Mouse (Mus musculus) liver, embryonic 16.5 days (tissue): Measurements from ENCODE around the gene Yars. TPM values are rescaled to one million over a fixed set of nuclear protein-coding genes. Genes with fewer than 3 reads are reported as not detected.
"Not testable (repeated sequence)": the region's sequence is repeated elsewhere in the genome, so short reads cannot be mapped to it uniquely, and the experiment has no call there.

Experiments
- ATAC-seq: fragments of 200-750 bp; cut with Nextera tagmentation; 2 replicates; pipeline ENCODE4 v1.8.0; 2017; ENCODE audit warnings: low read depth, mild to moderate bottlenecking, moderate number of reproducible peaks, moderate library complexity
- H3K27ac ChIP-seq: fragments of 300-500 bp; sonication (generic); 2 replicates; pipeline ENCODE4 v1.5.1; 2014; ENCODE audit warnings: mild to moderate bottlenecking, low read length
- H3K27me3 ChIP-seq: fragments of 300-500 bp; sonication (generic); 2 replicates; pipeline ENCODE4 v1.6.1; 2014; ENCODE audit warnings: low read depth, low read length, mixed read lengths; ENCODE audit not compliant: control insufficient read depth, insufficient read depth
- H3K36me3 ChIP-seq: fragments of 300-500 bp; sonication (generic); 2 replicates; pipeline ENCODE4 v1.6.1; 2014; ENCODE audit warnings: mild to moderate bottlenecking; ENCODE audit not compliant: control insufficient read depth, insufficient read depth
- H3K4me1 ChIP-seq: fragments of 300-500 bp; sonication (generic); 2 replicates; pipeline ENCODE4 v1.6.1; 2014; ENCODE audit warnings: low read depth, low read length, mixed read lengths; ENCODE audit not compliant: control insufficient read depth
- H3K4me2 ChIP-seq: fragments of 300-500 bp; sonication (generic); 2 replicates; pipeline ENCODE4 v1.6.1; 2014; ENCODE audit warnings: low read depth, low read length, mixed read lengths
- H3K4me3 ChIP-seq: fragments of 300-500 bp; sonication (generic); 2 replicates; pipeline ENCODE4 v1.5.1; 2014; ENCODE audit warnings: low read depth, mild to moderate bottlenecking, low read length
- H3K9ac ChIP-seq: fragments of 300-500 bp; sonication (generic); 2 replicates; pipeline ENCODE4 v1.6.1; 2014; ENCODE audit warnings: low read depth, low read length
- H3K9me3 ChIP-seq: fragments of 300-500 bp; sonication (generic); replicated peaks from 2 replicates; pipeline ENCODE4 v1.6.1; 2016; ENCODE audit warnings: low read length; ENCODE audit not compliant: control insufficient read depth
- WGBS: fragments of 180-500 bp; shearing (Covaris S2); extraction: QIAGEN DNeasy Blood & Tissue Kit; methylation state at CpG from one replicate; pipeline ENCODE4 v1.1.7; 2014; ENCODE audit not compliant: insufficient replicate concordance; 5-methylcytosine and 5-hydroxymethylcytosine counted together
- polyA plus RNA-seq: library from polyadenylated mRNA; unstranded; fragments of >200 nt; fragmentation: Nextera tagmentation; extraction: Ambion mirVana; gene quantifications from 2 replicates; pipeline ENCODE4 v1.2.1, GENCODE M21; 2015

Gene Yars
- polyA plus RNA-seq, 1 experiment from 2014 or later: 56.4 TPM

DNA sequence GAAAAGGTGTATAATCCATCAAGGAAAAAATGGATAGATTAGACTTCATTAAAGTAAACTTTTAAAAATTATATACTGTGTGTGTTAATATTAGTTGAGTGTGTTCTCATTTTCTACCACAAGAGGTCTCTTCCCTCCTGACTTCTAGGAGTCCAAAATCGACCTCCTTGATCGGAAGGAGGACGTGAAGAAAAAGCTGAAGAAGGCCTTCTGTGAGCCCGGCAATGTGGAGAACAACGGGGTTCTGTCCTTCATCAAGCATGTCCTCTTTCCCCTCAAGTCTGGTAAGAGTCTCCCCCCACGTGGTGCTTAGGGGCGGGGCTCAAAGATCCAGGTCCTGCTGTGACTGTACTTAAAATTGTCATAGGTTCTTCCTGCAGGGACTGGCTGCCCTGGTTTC, 19.9 kb downstream of the Yars start:
- Histone ChIP-seq H3K9ac (no peak overlapping the region), H3K36me3 (peaks cover 84% of the 10 kb centered on the region), H3K4me3 (no peak overlapping the region), H3K9me3 (no peaks in the 10 kb centered on the region), H3K27ac (no peak overlapping the region), H3K4me2 (no peak overlapping the region), H3K4me1 (no peaks in the 10 kb centered on the region; the same call in 1 of the 2 replicates), H3K27me3 (no peaks in the 10 kb centered on the region)
- 61% methylated on average over 7 of the region's 7 CpGs for WGBS
- no peak for ATAC-seq

- Histone ChIP-seq H3K9ac (no peak overlapping the region), H3K4me2 (no peak overlapping the region), H3K36me3 (peaks cover 83% of the 10 kb centered on the region), H3K27me3 (no peaks in the 10 kb centered on the region), H3K9me3 (no peaks in the 10 kb centered on the region), H3K4me1 (no peaks in the 10 kb centered on the region), H3K4me3 (no peak overlapping the region), H3K27ac (no peak overlapping the region)
- WGBS: 85% methylated on average over 4 of the region's 4 CpGs
- no peak for ATAC-seq
Observed at GRCm38 (mm10) chr4:129211461-129211860, 21.9 kb downstream of the Yars start.

DNA sequence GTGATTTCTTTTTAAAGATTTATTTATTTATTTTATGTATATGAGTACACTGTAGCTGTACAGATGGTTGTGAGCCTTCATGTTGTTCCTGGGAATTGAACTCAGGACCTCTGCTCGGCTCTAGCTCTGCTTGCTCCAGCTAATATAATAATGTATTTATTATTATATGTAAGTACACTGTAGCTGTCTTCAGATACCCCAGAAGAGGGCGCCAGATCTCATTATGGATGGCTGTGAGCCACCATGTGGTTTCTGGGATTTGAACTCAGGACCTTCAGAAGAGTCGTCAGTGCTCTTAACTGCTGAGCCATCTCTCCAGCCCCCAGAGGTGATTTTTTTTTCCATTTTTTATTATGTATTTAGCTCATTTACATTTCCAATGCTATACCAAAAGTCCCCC, 22.9 kb downstream of the Yars start:
- WGBS: 65% methylated on average over 3 of the region's 3 CpGs
- not testable (repeated sequence) for H3K27ac ChIP-seq, H3K9me3 ChIP-seq, H3K4me3 ChIP-seq, H3K4me1 ChIP-seq, H3K4me2 ChIP-seq, H3K27me3 ChIP-seq, ATAC-seq, H3K9ac ChIP-seq
- peaks cover 83% of the 10 kb centered on the region for H3K36me3 ChIP-seq

GRCm38 (mm10) chr4:129218569-129219175, 29.1 kb downstream of the Yars start:
- ATAC-seq: no peak
- Histone ChIP-seq H3K4me3 (no peak overlapping the region), H3K9ac (no peak overlapping the region), H3K4me1 (no peaks in the 10 kb centered on the region; the same call in 1 of the 2 replicates), H3K9me3 (no peaks in the 10 kb centered on the region), H3K4me2 (no peak overlapping the region), H3K27ac (no peak overlapping the region), H3K36me3 (peaks cover 52% of the 10 kb centered on the region), H3K27me3 (peaks cover 17% of the 10 kb centered on the region)
- 81% methylated on average over 7 of the region's 7 CpGs for WGBS

DNA sequence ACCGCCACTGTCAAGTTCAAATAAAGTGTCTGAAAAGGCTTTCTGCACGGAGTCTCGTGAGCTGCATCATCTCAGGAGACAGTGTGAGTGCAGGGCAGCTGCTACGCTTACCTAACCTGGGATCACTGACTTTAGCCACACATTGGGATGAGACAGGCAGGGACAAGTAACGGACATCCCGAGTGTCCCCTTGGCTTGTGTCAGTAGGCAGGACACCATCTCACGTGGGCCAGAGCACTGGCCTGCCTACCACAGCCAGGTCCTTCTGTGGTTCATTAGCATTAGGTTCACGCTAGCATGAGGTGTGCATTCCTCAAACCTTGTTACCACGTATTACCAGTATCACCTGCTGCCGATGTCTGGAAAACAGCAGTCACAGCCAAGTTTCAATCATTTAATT, 29.6 kb downstream of the Yars start:
- H3K4me1 ChIP-seq: no peaks in the 10 kb centered on the region; the same call in 1 of the 2 replicates
- H3K9ac ChIP-seq: no peak overlapping the region
- no peak overlapping the region for H3K4me3 ChIP-seq
- no peak overlapping the region for H3K4me2 ChIP-seq
- WGBS: 88% methylated on average over 10 of the region's 10 CpGs
- no peaks in the 10 kb centered on the region for H3K9me3 ChIP-seq
- no peak overlapping the region for H3K27ac ChIP-seq
- ATAC-seq: no peak
- peaks cover 22% of the 10 kb centered on the region for H3K27me3 ChIP-seq
- H3K36me3 ChIP-seq: peaks cover 47% of the 10 kb centered on the region

- H3K36me3 ChIP-seq: peaks cover 35% of the 10 kb centered on the region
- no peaks in the 10 kb centered on the region; the same call in 1 of the 2 replicates for H3K4me1 ChIP-seq
- H3K27me3 ChIP-seq: peaks cover 34% of the 10 kb centered on the region
- H3K4me3 ChIP-seq: no peak overlapping the region
- H3K9ac ChIP-seq: no peak overlapping the region
- no peak for ATAC-seq
- WGBS: 72% methylated on average over 7 of the region's 7 CpGs
- no peaks in the 10 kb centered on the region for H3K9me3 ChIP-seq
- H3K4me2 ChIP-seq: no peak overlapping the region
- no peak overlapping the region for H3K27ac ChIP-seq
Observed at GRCm38 (mm10) chr4:129220376-129221089, 31.0 kb downstream of the Yars start.

- peaks cover 30% of the 10 kb centered on the region for H3K36me3 ChIP-seq
- peaks cover 40% of the 10 kb centered on the region for H3K27me3 ChIP-seq
- no peaks in the 10 kb centered on the region; the same call in 1 of the 2 replicates for H3K4me1 ChIP-seq
- no peak overlapping the region for H3K9ac ChIP-seq
- 65% methylated on average over 23 of the region's 23 CpGs for WGBS
- H3K27ac ChIP-seq: no peak overlapping the region
- no peak overlapping the region for H3K4me3 ChIP-seq
- no peaks in the 10 kb centered on the region for H3K9me3 ChIP-seq
- H3K4me2 ChIP-seq: no peak overlapping the region
- ATAC-seq: no peak
Observed at GRCm38 (mm10) chr4:129221097-129222010, 31.8 kb downstream of the Yars start.

DNA sequence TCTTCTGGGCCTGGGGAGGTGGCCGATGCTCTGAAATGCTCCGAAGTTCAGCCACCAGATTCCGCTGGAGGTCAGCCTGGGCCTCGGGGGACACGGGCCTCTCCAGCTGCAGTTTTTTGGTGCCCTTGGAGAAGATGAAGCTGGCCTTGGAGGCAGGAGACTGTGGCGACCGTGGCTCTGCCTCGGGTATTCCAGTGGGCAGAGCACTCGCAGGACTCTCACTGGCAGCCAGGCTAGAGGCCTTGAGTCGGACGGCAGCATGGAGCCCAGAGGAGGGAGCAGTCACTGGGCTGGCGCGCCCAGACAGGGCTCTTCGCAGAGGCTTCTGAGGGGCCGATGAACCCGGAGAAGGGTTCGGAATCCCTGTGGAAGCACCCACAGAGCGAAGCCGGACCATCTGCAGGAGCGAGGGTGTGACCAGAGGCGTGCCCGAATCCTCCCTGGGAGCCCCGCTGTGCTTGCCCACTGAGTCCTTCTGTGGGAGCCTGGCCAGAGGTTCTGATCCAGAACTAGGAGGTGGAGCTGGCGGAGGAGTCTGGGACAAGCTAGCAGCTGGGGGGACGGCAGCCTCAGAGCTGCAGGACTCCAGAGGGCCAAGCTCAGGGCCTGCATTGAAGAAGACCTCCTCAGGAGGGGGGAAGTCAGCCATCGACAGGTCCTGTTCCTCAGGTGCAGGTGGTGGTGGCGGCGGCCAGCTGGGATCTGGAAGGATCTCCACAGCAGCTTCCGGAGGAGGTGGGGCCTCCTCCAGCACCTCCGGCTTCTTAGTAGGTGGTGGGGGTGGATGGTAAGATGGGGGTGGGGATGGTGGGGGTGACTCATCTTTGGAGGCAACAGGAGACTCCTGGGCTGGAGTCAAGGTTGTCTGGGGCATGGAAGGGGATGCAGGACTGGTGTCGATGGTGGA, 32.7 kb downstream of the Yars start:
- Histone ChIP-seq H3K4me2 (no peak overlapping the region), H3K36me3 (peaks cover 21% of the 10 kb centered on the region), H3K27ac (no peak overlapping the region), H3K4me1 (peaks cover 4% of the 10 kb centered on the region; the same call in 1 of the 2 replicates), H3K27me3 (peaks cover 49% of the 10 kb centered on the region), H3K9me3 (no peaks in the 10 kb centered on the region), H3K9ac (no peak overlapping the region), H3K4me3 (no peak overlapping the region)
- ATAC-seq: no peak
- WGBS: 69% methylated on average over 31 of the region's 31 CpGs
